Mouse (Mus musculus): ENCODE results near the gene Smim15.

GRCm38 (mm10) chr13:108017349-108017748, 26.9 kb upstream of the Smim15 start:
- no peak for TF ChIP-seq POLR2A (IDR thresholded peaks at IDR 0.05; ENCODE audit: low read depth, low read length)
- no peak for TF ChIP-seq CTCF (IDR thresholded peaks at IDR 0.05; ENCODE audit: extremely low read depth, insufficient read length, insufficient replicate concordance, low read depth, low read length)
